Mouse (Mus musculus): Measurements from ENCODE around the gene Pabpc6.
A peak's percentile ranks its signal among the peaks of the same experiment; 100 is the strongest.

Pabpc6 gene

DNA sequence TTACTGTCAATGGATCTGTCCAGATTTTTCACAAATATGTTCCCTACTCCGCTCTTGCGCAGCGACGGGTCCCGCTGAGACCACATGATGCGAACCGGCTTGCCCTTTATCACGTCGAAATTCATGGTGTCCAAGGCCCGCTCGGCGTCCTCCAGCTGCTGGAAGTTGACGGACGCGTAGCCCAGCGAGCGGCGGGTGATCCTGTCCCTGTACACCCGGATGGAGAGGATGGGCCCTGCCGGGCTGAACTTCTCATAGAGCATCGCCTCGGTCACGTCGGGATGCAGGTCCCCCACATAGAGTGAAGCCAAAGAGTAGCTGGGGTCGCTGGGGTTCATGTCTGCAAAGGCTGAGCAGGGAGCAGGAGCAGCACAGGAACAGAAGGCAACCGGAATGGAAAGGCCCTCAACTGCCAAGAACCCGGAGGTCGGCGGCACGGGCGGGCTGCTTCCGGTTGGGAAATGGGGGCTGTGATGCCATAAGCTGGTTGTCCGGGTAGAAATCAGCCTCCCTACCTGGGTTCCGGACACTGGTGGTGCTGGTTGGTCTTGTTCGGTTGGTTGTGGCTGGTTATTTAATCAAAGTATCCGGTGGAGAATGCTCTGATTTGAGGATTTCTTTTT lies at the start of gene Pabpc6:
Gene Pabpc6 (minus strand): TSS at position 435 of the 623 bp plus-strand sequence.
- no peak for DNase-seq (ENCODE audit: low spot score)

DNA sequence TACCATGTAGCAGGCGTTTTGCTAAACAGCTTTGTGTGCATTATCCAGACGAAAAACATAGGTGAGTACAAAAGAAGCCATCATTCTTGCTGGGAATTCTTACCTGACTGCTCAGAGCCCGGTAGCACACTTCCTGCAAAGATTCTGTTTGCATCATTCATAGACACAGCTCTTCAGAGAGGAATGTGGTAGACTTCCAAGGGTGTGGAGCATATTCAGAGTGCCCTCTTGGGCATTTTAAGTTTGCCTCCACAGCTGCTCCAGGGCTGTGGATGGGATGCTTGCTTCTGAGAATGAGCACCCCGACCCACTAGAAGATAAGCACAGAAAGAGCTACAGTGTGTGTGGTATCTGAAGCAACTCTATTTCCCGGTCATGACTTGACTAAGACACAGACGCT lies 41.4 kb upstream of the Pabpc6 start:
- DNase-seq (ENCODE audit: low spot score): no peak

DNA sequence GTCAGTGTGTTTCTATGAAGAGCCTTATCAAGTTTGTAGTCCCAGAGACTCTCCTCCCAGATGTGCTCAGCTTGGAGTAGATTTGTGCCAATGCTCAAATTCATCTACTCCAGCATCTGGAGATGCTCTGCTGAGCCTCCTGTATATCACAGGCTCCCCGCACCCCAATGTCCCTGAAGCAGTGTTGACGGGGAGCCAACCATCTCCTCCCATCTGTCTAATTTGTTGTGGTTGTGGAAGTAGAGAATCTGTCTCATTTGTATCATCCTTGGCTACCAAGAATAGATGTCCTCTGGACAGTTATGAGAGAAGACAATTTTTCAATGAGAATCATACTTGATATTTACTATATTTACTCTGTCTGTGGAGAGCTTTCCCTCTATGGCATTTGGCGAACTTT lies 39.4 kb upstream of the Pabpc6 start:
- DNase-seq (ENCODE audit: low spot score): no peak

DNA sequence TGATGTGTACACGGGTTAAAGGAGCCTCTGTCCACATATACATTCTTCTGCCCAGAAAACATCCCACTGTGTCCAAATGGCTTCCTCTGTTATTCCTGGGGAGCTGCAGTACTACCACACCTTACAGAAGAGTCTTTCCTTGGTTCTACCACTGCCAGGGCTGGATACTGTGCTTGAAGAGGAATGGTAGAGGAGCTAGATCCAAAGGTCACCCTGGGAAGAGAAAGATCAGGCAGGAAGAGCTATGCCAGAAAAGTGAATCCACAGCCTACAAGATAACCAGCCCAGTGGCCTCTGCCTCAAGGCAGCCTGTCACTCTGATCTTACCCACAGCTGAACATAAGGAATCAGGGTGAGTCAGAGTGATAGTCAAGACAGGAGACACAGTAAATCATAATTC lies 37.8 kb upstream of the Pabpc6 start:
- DNase-seq (ENCODE audit: low spot score): no peak

DNA sequence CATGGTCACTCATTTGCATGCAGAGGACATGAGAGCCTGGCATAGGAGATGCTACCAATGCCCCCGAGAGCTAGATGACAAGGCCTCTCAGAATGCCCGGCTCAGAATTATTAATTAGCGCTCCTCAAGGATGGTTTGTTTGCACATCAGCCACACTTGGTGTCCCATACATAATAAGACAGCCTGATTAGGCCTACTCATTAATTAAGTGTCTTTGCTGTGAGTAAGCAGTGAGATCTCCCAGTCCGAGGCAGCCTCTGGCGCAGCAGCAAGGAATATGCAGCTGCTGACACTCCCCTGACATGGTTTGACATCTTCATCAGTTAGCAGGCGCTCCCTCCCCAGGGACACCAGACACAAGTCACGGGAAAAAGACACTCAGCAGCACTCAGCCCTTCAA lies 28.2 kb upstream of the Pabpc6 start:
- DNase-seq (ENCODE audit: low spot score): peak; percentile 61

DNA sequence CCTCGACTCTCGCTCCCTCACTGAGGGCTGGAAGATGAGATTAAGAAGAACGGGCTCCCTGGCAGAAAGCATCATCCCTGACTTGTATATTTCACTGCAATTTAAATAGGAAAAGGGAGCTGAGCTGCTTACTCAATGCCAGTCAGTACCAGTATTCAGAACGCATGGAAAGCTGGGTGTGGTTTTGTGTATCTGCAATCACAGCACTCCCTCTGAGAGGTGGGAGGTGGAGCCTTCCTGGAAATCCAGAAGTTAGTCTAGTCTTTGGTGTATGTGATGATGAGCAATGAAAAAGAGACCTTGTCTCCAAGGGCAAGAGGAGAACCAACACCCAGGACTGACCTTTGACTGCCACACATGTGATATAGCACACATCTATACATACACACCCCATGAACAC lies 21.7 kb upstream of the Pabpc6 start:
- no peak for DNase-seq (ENCODE audit: low spot score)

DNA sequence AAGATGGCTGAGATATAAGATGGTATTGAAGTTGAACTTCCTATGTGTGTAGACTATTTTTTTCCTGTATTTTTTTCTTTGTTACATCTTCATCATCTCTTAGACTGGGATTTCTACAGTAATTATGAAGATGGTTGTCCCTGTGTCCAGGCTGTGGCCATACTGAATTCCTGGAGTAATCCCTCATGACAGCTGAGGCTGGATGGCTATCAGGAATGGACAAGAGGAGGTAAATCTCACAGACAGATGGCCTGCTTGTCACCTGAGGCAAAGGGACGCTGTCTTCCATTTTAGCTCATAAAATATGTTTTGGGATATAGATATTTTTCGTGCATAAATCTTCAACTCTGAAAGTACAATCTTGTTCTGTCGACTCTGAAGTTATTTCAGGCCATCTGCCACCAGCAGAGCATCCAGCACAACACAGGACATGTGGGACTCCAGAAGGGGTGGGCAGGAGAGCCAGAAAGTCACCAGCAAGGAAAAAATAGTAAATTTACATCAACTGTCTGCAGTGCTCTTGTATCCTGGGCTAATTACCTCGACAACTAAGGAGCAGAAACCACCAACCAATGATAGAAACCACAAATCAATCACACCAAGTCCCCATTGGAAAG lies 14.1 kb upstream of the Pabpc6 start:
- no peak for DNase-seq (ENCODE audit: low spot score)

DNA sequence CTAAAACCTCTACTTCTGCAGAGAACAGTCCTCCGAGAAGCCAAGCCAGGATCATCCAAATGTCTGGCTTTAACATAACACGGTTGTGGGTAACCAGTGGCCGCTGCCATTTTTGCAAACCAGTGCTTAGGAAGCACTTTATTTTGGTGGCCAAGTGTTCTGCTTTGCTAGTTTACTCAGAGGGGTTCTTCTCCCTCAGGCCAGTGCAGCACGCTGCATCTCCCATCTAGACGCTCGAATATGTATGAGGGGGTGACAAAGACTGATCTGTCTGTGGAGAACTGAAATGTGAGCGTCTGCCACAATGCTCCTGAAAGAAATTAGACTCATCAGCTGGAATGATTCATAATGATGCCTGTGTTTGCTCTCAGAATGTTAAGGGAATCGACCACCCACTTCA lies 11.2 kb upstream of the Pabpc6 start:
- no peak for DNase-seq (ENCODE audit: low spot score)

DNA sequence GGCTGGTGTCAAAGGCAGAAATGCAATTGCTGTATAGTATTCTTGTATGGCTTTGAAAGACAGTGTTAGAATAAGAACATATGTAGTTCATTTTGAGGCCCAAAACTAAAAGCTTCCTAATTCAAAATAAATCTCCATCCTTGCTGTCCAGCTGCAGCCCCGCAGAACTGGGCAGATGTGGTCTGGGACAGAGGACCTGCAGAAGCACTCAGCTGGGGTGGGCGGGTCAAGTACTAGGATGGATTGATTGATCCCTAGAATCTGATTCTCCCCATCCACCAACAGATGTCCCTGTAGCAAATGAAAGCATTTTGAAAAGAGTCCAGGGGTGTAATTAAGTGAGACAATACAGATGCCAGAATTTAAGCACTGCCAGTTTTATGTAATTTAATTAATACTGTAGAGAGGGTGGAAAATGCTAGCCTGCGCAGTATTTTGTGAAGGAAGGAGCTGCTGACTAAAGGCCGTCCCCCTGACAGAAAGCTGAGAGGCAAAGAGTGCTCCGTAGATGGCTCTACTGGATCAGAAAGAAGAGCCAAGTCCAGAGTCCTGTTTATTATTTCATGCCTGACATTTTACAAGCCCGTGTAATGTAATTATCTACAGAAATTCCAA lies 5.8 kb upstream of the Pabpc6 start:
- DNase-seq (ENCODE audit: low spot score): no peak

DNA sequence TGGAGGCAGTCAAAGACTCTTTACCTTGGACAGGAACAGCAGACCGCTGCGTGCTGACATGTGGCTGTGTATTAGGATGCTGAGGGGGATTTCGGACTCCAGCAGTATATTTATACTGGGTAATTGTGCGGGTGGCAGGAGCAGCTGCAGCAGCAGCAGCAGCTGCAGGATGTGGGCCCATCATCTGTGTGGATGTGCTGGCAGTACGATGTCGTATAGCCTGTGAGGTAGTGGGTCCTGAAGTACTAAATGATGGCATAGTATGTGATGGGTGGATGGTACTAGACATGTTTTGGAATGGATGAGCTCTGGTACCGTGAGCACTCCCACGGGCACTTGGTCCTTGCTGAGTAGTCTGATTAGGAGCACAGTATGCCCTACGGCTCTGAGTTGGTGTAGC lies 1.6 kb downstream of the Pabpc6 start:
- no peak for DNase-seq (ENCODE audit: low spot score)

DNA sequence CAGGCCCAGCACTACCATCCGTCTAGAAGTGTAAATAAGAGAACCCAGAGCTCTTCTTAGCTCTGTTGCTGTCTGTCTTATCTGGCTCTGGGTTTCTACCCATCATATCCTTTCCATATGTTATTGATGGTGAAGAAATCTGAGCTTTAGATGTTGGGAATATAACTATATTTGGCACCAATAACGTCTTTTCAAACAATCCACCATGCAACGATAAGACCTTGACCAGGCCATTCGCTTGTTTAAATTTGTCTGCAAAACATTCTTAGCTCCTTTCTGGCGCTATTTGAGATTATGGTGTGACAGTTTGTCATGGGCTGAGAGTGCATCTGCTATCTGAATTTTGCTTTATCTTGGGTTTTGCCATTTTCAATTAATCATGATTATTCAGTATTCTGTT lies 10.9 kb downstream of the Pabpc6 start:
- no peak for DNase-seq (ENCODE audit: low spot score)

DNA sequence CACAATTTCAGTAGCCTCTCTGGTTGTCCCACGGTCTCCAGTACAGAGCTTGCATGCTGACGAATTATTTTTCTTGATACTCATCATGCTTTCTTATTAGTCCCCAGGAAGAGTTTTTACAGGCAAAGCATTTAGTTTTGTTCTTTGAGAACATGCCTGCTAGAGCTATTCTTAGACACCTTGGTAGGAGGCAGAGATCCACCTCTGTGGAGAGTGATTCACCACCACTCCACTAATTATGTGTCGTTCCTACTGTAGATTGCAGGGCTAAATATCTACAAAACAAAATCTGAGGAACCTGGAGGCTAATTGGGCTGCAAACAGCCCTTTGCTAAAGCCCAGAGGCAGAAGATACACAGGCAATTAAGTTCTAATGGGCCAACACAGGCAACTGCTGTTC lies 15.4 kb downstream of the Pabpc6 start:
- DNase-seq (ENCODE audit: low spot score): no peak

DNA sequence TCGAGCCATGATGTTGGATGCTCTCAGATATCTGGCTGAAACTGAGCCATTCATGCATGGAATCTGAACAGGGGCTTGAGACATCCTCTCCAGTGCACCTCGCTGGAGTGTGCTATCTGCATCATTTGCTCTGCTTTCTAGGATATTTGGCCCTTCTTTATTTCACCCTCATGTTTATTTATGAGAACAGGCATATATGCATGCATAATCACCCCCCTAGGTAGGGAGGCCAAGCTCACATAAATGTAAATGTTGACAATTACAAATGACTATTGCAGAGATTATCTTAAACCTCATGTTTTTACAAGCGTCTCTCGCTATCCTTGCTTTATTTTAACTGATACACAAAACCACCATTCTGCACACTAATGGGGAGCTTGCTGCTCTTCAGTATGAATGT lies 21.9 kb downstream of the Pabpc6 start:
- DNase-seq (ENCODE audit: low spot score): no peak

DNA sequence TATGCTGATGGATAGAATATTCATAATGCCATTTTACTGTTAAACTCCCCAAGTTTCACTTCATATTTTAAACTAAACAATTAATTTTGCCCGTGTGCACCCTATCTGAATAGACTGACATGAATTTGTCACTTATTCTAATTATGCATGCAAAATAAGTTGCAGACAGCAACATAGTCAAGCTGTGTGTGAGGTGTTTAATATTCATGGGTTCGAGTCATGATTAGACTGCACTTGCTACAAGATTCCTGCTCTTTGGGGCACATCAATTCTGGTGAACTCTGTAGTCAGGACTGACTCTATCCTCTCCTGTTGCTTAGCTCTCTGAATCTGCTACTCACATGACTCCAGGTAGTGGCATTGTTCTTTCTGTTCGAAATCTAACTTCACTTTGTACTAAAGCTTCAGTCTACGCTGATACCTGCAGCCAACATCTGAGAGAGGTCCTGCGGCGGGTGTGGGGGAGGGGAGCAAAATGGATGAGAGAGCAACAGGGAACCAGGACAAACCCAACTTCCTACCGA lies 25.8 kb downstream of the Pabpc6 start:
- DNase-seq (ENCODE audit: low spot score): no peak

DNA sequence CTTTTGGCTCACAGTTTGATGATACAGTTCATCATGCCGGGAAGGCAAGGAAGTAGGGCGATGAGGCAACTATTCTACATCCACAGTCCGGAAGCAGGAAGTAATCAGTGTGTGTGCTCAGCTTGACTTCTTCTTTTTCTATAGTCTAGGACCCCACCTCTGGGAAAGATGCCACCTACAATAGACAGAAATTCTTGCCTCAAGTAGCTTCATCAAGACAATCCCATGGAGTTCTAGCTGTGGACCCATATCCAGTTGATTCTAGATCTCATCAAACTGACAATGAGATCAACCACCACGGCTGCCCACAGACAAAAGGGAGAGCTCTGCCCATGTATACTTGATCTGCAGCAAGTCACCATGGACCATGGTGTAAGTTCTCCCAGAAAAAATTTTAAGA lies 32.5 kb downstream of the Pabpc6 start:
- no peak for DNase-seq (ENCODE audit: low spot score)

DNA sequence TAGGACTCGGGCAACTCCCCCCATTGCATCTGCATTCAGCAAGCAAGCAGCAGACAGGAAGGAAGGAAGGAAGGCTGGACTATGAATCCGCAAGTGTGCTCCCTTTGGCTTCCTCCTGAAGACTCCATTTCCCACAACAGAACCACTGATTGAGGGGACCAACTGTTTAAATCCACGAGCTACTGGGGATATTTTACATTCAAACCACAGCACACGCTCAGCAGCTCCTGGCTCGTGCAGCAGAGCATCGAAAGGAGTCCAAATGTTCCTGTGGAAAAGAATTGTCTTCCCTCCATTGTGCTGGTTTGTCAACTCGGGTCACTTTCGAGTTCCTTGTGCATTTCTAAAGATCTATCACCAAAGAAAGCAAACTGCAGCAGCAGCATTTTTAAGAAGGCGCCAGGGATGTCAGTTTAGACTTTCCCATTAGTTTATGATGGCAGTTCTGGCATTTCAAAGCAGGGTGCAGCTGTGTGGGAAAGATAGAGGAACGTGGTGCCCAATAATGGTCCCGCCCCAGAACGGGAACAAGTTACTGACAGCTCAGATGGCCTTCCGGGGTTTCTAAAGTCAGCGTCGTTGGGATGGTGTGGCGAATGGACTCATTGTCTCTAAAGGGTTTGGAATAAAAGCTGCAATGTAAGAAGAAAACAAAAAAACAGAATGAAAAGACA lies 36.8 kb downstream of the Pabpc6 start:
- DNase-seq (ENCODE audit: low spot score): no peak

DNA sequence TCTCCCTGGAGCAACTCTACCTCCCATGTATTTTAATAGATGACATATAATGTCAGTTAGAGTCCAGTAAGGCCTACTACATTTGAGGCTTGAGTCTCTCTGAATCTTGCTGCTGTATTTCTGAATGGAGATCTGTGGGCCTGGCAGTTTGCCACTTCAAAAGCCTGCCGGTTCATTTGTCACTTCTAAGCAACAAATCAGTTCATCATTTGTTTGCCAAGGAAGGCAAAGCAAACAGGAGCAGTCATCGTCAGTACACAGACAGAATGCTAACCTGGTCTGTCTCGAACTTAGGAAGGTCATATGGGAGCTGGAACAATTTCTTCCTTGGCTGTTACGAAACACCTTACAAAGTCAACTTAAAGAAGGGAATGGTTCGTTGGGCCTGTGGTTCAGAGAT lies 37.4 kb downstream of the Pabpc6 start:
- DNase-seq (ENCODE audit: low spot score): no peak

DNA sequence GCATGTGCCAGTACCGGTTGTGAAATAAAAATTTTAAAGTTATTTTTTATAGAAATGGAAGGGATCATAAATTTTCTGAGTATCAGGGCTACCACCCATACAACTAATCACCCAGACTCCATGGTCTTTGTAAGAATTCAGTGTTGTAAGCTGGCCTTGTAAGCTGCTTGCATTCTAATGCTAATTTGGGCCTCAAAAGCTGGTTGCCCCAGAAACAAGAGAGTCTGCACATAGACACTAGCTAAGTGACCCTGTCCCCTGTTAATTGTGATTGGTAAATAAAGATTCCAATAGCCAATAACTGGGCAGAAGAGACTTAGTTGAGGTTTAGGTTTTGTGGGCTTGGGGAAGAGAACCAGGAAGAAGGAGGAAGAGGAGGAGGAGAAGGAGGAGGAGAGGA lies 38.4 kb downstream of the Pabpc6 start:
- no peak for DNase-seq (ENCODE audit: low spot score)

DNA sequence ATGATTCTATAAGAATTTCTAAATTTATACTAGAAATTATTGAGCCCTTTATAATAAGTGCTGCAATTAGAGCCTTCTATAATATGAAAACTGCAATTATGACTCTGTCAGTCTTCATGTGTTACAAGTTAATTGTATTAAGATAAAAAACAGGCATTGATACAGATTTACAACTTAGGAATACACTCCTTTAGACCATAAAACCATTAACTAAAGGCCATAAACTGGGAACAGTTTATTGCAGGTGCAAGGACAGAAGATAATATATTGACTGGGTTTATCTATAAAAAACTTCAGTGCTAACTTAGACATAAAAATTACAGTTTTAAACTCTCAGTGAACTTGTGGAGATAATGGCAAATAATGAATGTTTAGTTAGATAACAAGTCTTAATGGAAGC lies 42.5 kb downstream of the Pabpc6 start:
- no peak for DNase-seq (ENCODE audit: low spot score)
